Mouse (Mus musculus) mature B cell (primary cell): ENCODE results near the gene Mrps18b.

Experiments
- in situ Hi-C: fragments of 300-500 bp; cut with MboI; formaldehyde crosslinking; loops from 2 replicates; pipeline ENCODE4 v1.14.3; 2019

Mrps18b gene

DNA sequence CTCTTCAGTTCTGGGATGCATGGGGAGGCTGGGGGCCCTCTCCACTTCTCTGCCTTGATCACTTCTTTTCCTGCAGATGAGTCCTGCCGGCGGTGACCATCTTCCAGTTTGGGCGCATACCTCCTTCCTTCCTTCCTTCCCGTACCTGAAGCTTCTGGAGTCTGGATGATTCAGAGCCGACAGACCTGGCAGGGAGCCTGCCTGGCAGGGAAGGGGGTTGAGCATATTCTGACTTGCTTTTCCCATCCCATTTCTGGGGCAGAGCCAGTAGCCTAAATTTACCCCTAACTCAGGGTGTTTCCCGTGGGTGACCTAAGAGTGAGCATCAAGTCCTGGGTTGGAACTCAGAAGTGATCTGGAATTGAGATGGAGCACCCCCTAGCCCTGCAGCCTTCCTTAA, 41.5 kb downstream of the Mrps18b start:
- in situ Hi-C loops: loop anchor here (5.0 kb wide), 1 partner anchor 37 kb away; the partner anchor contains the start of gene Tubb5

DNA sequence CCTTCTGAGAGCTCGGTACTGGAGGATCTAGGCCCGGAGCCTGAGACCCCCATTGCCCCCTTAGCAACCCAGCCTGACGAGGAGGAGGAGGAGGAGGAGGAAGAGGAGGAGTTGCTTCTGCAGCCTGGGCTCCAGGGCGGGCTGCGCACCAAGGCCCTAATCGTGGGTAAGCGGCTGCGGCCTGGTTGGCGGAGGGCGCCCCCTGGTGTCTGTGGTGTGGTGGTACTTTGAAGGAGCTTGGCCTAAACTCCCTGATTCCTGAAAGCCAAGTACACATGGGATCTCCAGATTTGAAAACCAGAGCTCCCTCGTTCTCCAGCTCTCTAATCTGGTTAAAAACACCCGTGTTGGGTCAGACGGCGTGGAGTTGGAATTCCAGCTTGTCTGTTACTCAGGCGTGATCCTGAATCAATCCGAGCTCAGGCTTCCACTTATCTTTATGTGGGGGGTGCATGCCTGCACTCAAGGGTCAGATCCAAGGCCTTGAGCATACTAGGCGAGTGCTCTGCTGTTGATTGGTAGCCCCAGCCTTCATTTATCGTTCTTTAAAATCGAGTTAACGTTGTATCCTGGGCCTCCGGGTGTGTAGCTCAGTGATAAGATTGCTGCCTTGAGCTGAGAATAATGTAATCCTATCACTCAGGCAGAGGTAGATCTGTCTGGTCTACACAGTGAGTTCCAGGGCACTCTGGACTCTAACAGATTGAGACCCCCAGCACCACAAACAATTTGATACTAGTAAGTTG, 42.2 kb downstream of the Mrps18b start:
- in situ Hi-C loops: loop anchor here (5.0 kb wide), 1 partner anchor 37 kb away; the partner anchor contains the start of gene Tubb5

DNA sequence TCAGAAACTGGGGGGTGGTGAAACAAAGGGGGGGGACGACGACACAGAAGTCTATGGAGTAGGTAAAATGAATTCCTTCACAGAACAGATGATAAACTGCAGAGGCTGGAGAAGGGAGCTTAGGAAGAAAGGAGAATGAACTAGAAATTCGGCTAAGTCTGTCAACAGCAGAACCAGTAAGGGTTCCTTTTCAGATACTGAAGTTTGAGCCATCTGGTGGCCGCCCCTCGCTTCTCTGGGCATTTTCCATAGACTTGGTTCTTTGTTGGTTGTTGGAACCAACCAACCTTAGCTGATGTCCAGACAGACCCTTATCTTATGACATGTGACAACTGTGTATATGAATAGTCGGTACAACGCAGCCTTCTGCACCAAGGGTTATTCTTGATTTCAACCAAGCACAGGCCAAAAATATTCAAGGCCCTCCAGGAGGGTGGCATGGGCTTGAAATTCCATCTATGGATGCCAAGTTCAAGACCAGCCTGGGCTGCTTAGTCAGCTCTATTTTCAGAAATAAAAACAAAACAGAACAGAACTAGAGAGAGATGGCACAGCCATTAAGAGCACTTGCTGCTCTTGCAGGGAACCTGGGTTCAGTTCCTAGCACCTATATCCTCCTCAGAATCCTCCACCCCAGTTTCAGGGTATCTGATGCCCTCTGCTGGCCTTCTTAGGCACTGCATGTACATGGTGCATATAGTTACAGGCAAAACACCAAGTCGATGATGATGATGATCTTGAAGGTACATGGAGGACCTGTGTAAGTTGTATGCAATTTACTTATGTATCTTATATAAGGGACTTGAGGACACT, 45.1 kb downstream of the Mrps18b start:
- in situ Hi-C loops: loop anchor here (5.0 kb wide), 1 partner anchor 34 kb away; the partner anchor contains the start of gene Tubb5

DNA sequence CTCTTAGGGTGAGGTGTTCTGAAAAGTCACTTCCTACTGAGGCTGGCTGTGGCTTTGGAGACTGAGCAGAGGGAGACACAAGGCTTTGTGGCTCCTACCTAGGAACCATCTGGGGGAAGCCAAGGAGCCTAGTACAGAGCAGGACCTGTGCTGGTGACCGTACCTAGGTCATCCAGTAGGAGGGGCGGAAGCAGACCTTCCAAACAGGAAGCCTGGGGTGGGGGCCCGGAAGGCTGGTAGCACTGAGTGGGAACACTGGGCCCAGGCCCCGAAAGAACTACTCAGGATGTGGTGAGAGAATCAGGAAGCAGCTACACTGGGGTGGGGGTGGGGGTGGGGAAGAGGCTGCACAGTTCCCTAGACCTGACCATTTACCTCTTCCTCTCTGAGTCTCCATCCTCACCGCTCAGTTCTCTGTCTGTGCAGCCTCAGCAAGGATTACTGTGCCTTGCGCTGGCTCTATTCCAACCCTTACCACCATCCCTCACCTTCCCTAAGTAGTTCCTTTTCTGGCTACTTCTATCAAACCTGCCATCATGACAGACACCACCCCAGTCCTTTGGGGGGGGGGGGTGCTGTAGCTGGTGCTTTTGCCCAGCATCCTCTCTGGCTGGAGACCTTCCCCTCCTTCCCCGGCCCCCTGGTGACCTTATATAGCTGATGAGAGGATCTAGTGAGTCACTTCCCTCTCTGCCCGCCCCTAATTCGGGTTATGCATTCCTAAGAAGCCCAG, 45.9 kb downstream of the Mrps18b start:
- in situ Hi-C loops: loop anchor here (5.0 kb wide), 1 partner anchor 33 kb away; the partner anchor contains the start of gene Tubb5

DNA sequence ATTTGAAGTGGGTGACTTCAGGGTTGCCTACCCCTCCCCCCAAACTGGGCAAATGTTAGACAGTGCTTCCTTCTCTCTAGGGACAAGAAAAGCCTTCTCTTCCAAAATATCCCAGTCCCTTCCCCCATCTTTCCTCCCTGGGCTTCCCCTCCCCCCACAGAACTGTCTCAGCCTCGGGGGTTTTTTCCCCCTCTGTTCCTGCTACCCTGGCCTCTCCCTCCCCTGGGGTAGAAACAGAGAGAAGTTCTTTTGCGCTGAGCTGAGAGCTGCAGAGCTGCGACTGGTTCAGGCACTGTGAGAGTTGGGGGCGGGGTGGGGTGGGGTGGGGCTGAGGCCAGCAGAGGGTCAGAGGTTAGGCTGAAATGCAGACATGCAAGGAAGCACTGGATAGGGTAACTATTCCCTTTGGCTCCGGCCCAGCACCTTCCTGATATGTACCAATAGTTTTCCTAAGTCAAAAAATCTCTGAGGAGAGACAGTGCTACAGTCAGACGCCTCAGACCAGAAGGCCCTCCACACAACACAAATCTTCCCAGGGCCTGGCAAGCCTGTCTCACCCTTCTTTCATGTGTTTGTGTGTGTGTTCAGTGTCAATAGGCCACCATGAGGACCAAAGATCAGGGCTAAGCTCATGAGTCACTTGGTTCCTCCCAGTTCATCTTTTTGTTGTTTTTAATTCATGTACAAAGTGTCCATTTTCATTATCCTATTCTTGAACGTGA, 46.7 kb downstream of the Mrps18b start:
- in situ Hi-C loops: loop anchor here (5.0 kb wide), 1 partner anchor 32 kb away; the partner anchor contains the start of gene Tubb5

DNA sequence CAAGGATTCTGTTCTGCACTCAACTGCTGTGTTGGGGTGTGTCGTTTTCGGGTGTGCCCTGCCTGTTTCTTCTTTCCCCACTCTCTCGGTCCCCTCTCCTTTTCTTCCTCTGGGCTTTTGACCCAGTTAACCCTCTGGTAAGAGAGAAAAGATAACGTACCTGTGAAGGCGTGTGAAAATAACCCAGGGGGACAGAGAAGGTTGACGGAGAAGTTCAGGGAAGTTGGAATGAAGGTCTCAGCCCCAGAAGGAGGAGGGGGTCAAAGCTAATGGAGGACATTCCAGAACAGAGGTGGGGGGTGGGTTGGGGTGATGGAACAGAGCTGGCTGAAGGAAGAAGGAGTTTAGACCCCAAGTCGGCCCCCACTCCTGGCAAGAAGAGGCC, 47.2 kb downstream of the Mrps18b start:
- in situ Hi-C loops: no loop called here

DNA sequence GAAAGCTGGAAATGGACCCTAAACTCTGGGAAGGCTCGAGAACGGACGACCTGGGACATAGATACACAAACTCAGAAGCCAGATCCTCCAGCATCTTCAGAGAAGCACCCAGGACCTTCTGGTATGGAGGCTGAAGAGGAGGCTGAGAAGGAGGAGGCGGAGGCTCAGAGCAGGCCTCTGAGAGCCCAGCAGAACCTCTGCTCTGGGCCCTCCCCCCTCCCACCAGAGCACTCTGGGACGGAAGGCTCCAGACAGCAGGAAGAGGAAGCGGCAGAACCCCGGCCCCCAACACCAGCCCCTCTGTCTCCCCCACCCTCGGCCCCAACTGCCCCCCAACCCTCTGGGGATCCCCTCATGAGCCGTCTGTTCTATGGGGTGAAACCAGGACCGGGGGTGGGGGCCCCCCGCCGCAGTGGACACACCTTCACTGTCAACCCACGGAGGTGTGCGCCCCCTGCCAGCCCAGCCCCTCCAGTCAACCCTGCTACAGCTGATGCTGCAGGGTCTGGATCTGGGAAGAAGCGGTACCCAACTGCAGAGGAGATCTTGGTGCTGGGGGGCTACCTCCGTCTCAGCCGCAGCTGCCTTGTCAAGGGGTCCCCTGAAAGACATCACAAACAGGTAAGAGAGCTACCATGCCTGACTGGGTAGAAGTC, 47.9 kb downstream of the Mrps18b start:
- in situ Hi-C loops: no loop called here

DNA sequence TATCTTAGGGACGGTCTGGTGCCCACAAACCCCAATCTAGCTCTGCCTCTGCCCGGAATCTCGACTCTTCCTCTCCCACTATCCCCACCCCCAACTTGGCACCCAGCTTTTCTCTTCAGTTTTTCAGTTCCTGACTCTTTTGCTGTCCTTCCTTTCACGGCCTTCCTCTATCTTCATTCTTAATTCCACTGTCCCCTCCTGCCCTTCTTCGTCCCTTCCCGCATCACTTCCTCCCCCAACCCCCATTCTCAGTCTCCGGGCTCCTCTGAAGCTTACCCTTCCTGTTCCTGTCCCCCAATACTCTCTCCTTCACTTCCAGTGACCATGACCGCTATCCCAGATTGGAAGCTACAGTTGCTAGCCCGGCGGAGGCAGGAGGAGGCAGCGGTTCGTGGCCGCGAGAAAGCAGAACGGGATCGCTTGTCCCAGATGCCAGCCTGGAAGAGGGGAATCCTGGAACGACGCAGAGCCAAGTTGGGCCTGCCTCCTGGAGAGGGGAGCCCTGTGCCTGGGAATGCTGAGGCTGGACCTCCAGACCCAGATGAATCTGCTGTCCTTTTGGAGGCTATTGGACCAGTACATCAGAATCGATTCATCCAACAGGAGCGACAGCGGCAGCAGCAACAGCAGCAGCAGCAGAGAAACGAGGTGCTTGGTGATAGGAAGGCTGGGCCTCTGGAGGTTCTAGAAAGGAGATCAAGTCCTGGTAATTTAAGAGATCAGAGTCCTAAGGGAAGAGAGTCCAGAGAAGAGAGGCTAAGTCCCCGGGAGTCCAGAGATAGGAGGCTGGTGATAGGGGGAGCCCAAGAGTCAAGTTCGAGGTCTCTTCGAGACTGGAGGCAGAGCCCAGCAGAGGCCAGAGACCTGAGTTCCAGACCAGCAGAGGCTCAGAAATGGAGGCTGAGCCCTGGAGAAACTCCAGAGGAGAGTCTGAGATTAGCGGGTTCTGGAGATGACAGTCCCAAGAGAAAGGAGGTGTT, 49.0 kb downstream of the Mrps18b start:
- in situ Hi-C loops: no loop called here

DNA sequence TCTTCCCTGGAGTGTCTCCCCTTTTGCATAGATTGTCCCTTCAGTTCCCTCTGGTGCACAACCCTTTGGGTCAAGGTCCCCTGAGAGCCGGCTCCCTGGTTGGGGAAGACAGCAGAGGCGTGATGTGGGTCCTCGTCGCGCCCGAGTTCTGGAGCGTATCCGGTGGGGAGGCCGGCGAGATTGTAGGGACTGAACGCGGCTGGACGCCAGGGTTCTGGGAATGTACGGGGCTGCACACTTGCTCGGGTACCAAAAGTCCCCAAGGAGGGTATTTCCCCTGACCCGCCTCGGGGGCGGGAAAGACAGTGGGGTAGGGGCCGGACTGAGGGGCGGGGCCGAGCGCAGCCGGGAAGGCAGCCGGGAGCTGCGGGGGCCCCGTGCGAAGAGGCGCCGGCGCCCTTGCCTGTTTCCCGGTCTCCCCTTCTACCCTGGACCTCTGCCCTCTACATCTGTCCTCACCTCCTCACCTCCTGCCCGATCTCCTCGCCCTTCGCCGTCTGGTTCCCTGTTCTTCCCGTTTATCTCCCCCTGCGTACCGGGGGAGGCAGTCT, 49.8 kb downstream of the Mrps18b start:
- in situ Hi-C loops: no loop called here

DNA sequence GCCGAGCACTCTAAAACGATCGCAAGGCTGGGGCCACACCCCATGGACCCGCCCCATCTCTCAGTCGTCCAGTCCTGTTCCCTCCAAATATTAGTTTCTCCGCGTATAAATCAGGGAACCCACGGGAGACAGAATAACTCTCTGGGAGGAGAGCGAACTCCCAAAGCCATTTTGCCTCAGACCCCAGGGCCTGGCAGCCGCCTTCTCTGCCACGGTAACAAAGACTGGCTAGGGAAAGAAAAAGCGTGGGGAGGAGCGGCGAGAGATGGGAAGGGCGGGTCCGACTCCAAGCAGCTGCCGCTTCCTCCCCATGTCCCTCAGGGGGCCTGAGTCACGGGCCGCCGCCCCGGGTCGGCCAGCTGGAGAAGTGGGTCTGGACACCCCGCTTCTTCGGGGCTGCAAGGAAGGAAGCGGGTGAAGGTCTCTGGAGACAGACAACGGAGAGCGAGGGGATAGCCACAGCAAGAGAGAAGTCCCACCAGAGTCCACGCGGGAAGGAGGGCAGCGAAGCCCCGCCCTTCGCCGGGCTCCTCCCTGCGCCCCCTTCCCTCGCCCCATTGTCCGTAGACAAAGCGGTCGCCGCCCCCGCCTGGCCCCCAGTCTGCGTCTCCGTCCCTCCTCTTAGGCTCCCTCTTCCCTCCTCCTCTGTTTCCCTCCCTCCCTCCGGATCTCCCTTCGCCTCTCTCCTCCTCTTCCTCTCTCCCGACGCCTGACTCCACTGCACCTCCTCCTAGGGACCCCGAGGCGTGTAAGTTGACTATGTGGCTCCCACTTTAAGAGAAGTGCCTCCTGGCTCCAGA, 50.5 kb downstream of the Mrps18b start, which contains the start of gene Ppp1r18:
Gene Ppp1r18 (plus strand): TSS at position 113 of the 800 bp plus-strand sequence.
- in situ Hi-C loops: no loop called here

DNA sequence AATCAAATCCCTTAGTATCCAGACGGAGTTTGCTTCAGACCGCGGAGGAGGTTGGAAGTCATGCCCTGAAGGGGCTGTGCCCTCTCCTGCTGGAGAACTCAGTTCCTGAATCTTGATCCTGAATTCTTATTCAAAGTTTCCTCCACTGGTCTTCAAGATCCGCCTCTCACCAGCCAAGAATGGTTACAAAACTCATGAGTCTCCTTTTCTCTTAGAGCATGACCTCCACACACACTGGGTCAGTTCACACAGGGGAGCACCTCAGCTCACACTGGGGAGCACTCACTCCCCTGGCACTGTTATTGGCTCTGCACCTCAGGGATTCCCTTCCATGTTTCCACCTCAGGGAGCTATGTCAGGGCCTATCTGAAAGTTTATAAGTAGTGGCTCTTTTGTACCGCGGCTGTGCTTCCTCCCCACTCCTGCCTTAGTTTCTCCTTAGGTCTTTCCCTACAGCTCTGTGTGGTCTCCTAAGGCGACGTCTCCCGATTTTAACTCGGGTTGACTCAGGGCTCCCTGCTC, 51.3 kb downstream of the Mrps18b start:
- in situ Hi-C loops: no loop called here

DNA sequence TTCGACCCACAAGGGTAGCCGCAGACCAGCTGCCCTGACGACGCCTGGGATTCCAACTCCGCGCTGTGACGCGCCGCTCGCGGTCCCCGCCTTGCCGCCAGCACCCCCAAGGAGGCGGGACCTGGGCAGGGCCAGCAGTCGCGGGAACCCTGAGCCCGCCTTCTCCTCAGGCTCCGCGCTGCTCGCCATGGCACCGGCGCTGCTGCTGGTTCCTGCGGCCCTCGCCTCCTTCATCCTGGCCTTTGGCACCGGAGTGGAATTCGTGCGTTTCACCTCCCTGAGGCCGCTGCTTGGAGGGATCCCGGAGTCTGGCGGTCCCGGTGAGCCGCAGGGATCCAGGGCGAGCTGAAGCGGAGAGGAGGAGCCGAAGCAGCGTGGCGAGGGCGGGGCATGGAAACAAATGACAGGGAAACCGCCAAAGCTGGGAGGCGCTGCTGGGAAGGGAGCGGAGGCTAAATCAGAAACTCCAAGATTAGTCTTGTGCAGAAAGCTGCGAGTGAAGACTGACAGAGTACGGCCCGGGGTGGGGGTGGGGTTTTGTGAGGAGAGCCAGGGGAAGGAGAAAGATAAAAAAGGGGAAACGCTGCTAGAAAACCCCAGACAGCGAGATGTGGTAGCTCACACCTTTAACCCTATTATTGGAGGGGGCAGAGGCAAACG, 54.9 kb downstream of the Mrps18b start, which contains the start of gene Nrm:
Gene Nrm (plus strand): TSS at position 121 of the 660 bp plus-strand sequence.
- in situ Hi-C loops: no loop called here

DNA sequence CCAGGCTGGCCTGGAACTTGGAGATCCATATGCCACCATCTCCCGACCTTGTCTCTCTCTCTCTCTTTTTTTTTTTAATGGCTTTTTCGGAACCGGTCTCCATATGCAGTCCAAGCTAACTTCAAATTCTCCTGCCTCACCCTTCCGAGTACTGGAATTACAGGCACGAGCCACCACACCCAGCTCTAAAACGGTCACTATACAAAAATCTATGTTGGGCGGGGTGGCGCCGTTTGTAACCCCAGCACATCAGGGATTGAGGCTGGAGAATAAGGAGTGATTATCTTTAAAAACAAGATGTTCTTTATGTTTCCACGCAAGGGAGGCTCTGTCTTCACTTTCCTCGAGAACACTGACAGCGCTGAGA, 55.4 kb downstream of the Mrps18b start:
- in situ Hi-C loops: no loop called here
